8 mouse cellular contexts compared by ENCODE assay signal in genomic region chr9:63295551-63295958, GRCm38 (mm10).
DNase-seq lines count a peak whose midpoint lies in the region; ATAC-seq and TF ChIP-seq lines count a peak whose summit lies in the region.

No protein-coding gene starts in this region.

- WGBS in forebrain, embryonic 14.5 days: 76% methylated on average over 7 of the region's 7 CpGs
- WGBS in forebrain, embryonic 11.5 days: 85% methylated on average over 7 of the region's 7 CpGs
- 57% methylated on average over 7 of the region's 7 CpGs for WGBS in stomach, postnatal 0 days

- no peaks in the 10 kb centered on the region for H3K27me3 ChIP-seq in forebrain, embryonic 14.5 days (replicated peaks; ENCODE audit: control insufficient read depth, insufficient read depth, low read length)
- H3K27me3 ChIP-seq in forebrain, embryonic 11.5 days (ENCODE audit: control insufficient read depth, insufficient read depth, low read length): no peaks in the 10 kb centered on the region
- no peaks in the 10 kb centered on the region for H3K27me3 ChIP-seq in stomach, postnatal 0 days (ENCODE audit: control insufficient read depth, insufficient read depth, low read length)

- no peak for TF ChIP-seq CTCF in stomach, postnatal 0 days (IDR thresholded peaks at IDR 0.05; ENCODE audit: low read depth)

- H3K9ac ChIP-seq in forebrain, embryonic 14.5 days (ENCODE audit: low read length): no peak overlapping the region
- H3K9ac ChIP-seq in forebrain, embryonic 11.5 days (ENCODE audit: low read length): no peak overlapping the region
- H3K9ac ChIP-seq in stomach, postnatal 0 days (ENCODE audit: low read length): no peak overlapping the region

- peaks cover 12% of the 10 kb centered on the region; the same call in 1 of the 2 replicates for H3K4me1 ChIP-seq in forebrain, embryonic 14.5 days (ENCODE audit: control insufficient read depth, insufficient read depth, low read length)
- no peaks in the 10 kb centered on the region for H3K4me1 ChIP-seq in forebrain, embryonic 11.5 days (replicated peaks; ENCODE audit: control insufficient read depth, insufficient read depth, low read length)
- no peaks in the 10 kb centered on the region for H3K4me1 ChIP-seq in stomach, postnatal 0 days (replicated peaks; ENCODE audit: control insufficient read depth, insufficient read depth)

- DNase-seq in forebrain, embryonic 14.5 days (ENCODE audit: low spot score): peak; percentile 49
- no peak for DNase-seq in forebrain, embryonic 11.5 days (ENCODE audit: low spot score)
- DNase-seq in adrenal gland, postnatal 14 days: peak; percentile 53
- peak; percentile 11 to 19 for DNase-seq in frontal cortex, postnatal 14 days (ENCODE audit: low spot score in 2 of 2)
- DNase-seq in left cerebral cortex, postnatal 10 days (ENCODE audit: extremely low spot score in 1 of 2, low spot score in 2 of 2): peak; percentile 28 to 36
- DNase-seq in stomach, postnatal 0 days (ENCODE audit: low spot score): no peak

- H3K27ac ChIP-seq in forebrain, embryonic 14.5 days (ENCODE audit: low read depth, low read length): no peak overlapping the region; the same call in 1 of the 2 replicates
- H3K27ac ChIP-seq in forebrain, embryonic 11.5 days (ENCODE audit: low read depth, low read length): no peak overlapping the region
- no peak overlapping the region for H3K27ac ChIP-seq in stomach, postnatal 0 days (replicated peaks)

- H3K9me3 ChIP-seq in forebrain, embryonic 14.5 days (replicated peaks; ENCODE audit: control insufficient read depth, low read length): no peaks in the 10 kb centered on the region
- no peaks in the 10 kb centered on the region for H3K9me3 ChIP-seq in forebrain, embryonic 11.5 days (ENCODE audit: control insufficient read depth, low read length)
- H3K9me3 ChIP-seq in stomach, postnatal 0 days (ENCODE audit: control insufficient read depth, low read length): no peaks in the 10 kb centered on the region

- H3K36me3 ChIP-seq in forebrain, embryonic 14.5 days (ENCODE audit: control insufficient read depth, insufficient read depth, low read length): peaks cover 8% of the 10 kb centered on the region; the same call in 1 of the 2 replicates
- no peaks in the 10 kb centered on the region for H3K36me3 ChIP-seq in forebrain, embryonic 11.5 days (ENCODE audit: control insufficient read depth, insufficient read depth, low read length)
- H3K36me3 ChIP-seq in stomach, postnatal 0 days (ENCODE audit: control insufficient read depth, insufficient read depth, low read length): no peaks in the 10 kb centered on the region

- intact Hi-C loops in left cerebral cortex, postnatal 10 days (cut with DNase I): no loop called here

- H3K4me2 ChIP-seq in forebrain, embryonic 14.5 days (ENCODE audit: low read length): no peak overlapping the region
- H3K4me2 ChIP-seq in forebrain, embryonic 11.5 days (ENCODE audit: low read depth, low read length, severe bottlenecking): no peak overlapping the region
- H3K4me2 ChIP-seq in stomach, postnatal 0 days (replicated peaks; ENCODE audit: low read depth): no peak overlapping the region

- no peak for TF ChIP-seq EP300 in stomach, postnatal 0 days (optimal IDR thresholded peaks at IDR 0.05)

- no peak overlapping the region for H3K4me3 ChIP-seq in forebrain, embryonic 14.5 days (ENCODE audit: low read depth, low read length)
- no peak overlapping the region for H3K4me3 ChIP-seq in forebrain, embryonic 11.5 days (ENCODE audit: low read depth, low read length)
- H3K4me3 ChIP-seq in stomach, postnatal 0 days (ENCODE audit: low read depth, low read length): no peak overlapping the region

- peak; percentile 52; the same call in 1 of the 2 replicates for ATAC-seq in forebrain, embryonic 14.5 days
- ATAC-seq in forebrain, embryonic 11.5 days (replicated peaks; ENCODE audit: low FRiP score): no peak
- ATAC-seq in stomach, postnatal 0 days (ENCODE audit: low FRiP score, low TSS enrichment): no peak
- no peak for ATAC-seq in megakaryocyte-erythroid progenitor cell, adult 5-6 weeks (replicated peaks; ENCODE audit: low FRiP score, low TSS enrichment, poor library complexity, severe bottlenecking)
- ATAC-seq in inflammation-experienced regulatory T-cells, adult 6 months: no peak

Comparison
In these comparisons a context has a peak if more than half of its experiments do, and no peak if none do; other contexts are left out.
1. DNase-seq: peak in forebrain, embryonic 14.5 days (single experiment), adrenal gland, postnatal 14 days (single experiment), frontal cortex, postnatal 14 days (2 of 2) and left cerebral cortex, postnatal 10 days (2 of 2); none in forebrain, embryonic 11.5 days (single experiment) and stomach, postnatal 0 days (single experiment).